Mouse (Mus musculus): ENCODE data around the gene Ppp4r4. TPM values are rescaled to one million over a fixed set of nuclear protein-coding genes. Genes with fewer than 3 reads are reported as not detected.
A peak's percentile ranks its signal among the peaks of the same experiment; 100 is the strongest.
"Not testable (repeated sequence)": the region's sequence is repeated elsewhere in the genome, so short reads cannot be mapped to it uniquely, and the experiment has no call there.

Ppp4r4 gene
- 2.2 and 3.5 TPM in 2 replicates for polyA plus RNA-seq (2015; fragmentation: Nextera tagmentation; extraction: Ambion mirVana)

- peak within 1 kb of the TSS; percentile 62 for H3K4me3 ChIP-seq (ENCODE audit: low read length)
- WGBS, result under 1% methylated on average over 47 of the region's 74 CpGs
- no peaks in the 10 kb centered on the region; the same call in 1 of the 2 replicates for H3K4me1 ChIP-seq (replicated peaks; ENCODE audit: control insufficient read depth, insufficient read depth, low read length)
- H3K27me3 ChIP-seq (ENCODE audit: control insufficient read depth, insufficient read depth, low read depth, low read length), result peaks cover 5% of the 10 kb centered on the region
- H3K4me2 ChIP-seq (ENCODE audit: low read depth, low read length), result peak within 1 kb of the TSS; percentile 85
- peak within 1 kb of the TSS; percentile 69 for H3K9ac ChIP-seq (ENCODE audit: low read length)
- peak; percentile 99 for ATAC-seq (ENCODE audit: low read depth)
- H3K36me3 ChIP-seq (ENCODE audit: control insufficient read depth, insufficient read depth, low read length), result no peaks in the 10 kb centered on the region
- H3K27ac ChIP-seq (ENCODE audit: low read length), result no peak within 1 kb of the TSS
- no peaks in the 10 kb centered on the region for H3K9me3 ChIP-seq (ENCODE audit: control insufficient read depth, low read length)
Observed at GRCm38 (mm10) chr12:103532020-103532648, at the start of gene Ppp4r4. TSS of gene Ppp4r4 (plus strand) at chr12:103532283.

- Histone ChIP-seq H3K4me2 (ENCODE audit: low read depth, low read length) (no peak overlapping the region), H3K9ac (ENCODE audit: low read length) (no peak overlapping the region), H3K4me3 (ENCODE audit: low read length) (no peak overlapping the region), H3K9me3 (ENCODE audit: control insufficient read depth, low read length) (no peaks in the 10 kb centered on the region), H3K4me1 (replicated peaks; ENCODE audit: control insufficient read depth, insufficient read depth, low read length) (no peaks in the 10 kb centered on the region), H3K27ac (ENCODE audit: low read length) (no peak overlapping the region), H3K27me3 (ENCODE audit: control insufficient read depth, insufficient read depth, low read depth, low read length) (no peaks in the 10 kb centered on the region), H3K36me3 (ENCODE audit: control insufficient read depth, insufficient read depth, low read length) (no peaks in the 10 kb centered on the region)
- WGBS, result 66% methylated on average over 2 of the region's 2 CpGs
- no peak for ATAC-seq (ENCODE audit: low read depth)
Observed at GRCm38 (mm10) chr12:103482781-103483180, 49.3 kb upstream of the Ppp4r4 start.

- not testable (repeated sequence) for H3K27ac ChIP-seq (ENCODE audit: low read length); H3K36me3 ChIP-seq (ENCODE audit: control insufficient read depth, insufficient read depth, low read length); H3K9ac ChIP-seq (ENCODE audit: low read length); H3K27me3 ChIP-seq (ENCODE audit: control insufficient read depth, insufficient read depth, low read depth, low read length); H3K4me1 ChIP-seq (replicated peaks; ENCODE audit: control insufficient read depth, insufficient read depth, low read length); H3K9me3 ChIP-seq (ENCODE audit: control insufficient read depth, low read length); H3K4me3 ChIP-seq (ENCODE audit: low read length); ATAC-seq (ENCODE audit: low read depth); H3K4me2 ChIP-seq (ENCODE audit: low read depth, low read length)
- 56% methylated on average over 9 of the region's 9 CpGs for WGBS
Observed at GRCm38 (mm10) chr12:103484200-103484972, 47.7 kb upstream of the Ppp4r4 start.

GRCm38 (mm10) chr12:103486726-103487125, 45.4 kb upstream of the Ppp4r4 start:
- H3K27ac ChIP-seq (ENCODE audit: low read length), result no peak overlapping the region
- no peak overlapping the region for H3K4me2 ChIP-seq (ENCODE audit: low read depth, low read length)
- H3K36me3 ChIP-seq (ENCODE audit: control insufficient read depth, insufficient read depth, low read length), result no peaks in the 10 kb centered on the region
- no peak overlapping the region for H3K4me3 ChIP-seq (ENCODE audit: low read length)
- H3K27me3 ChIP-seq (ENCODE audit: control insufficient read depth, insufficient read depth, low read depth, low read length), result no peaks in the 10 kb centered on the region
- H3K9me3 ChIP-seq (ENCODE audit: control insufficient read depth, low read length), result no peaks in the 10 kb centered on the region
- H3K4me1 ChIP-seq (replicated peaks; ENCODE audit: control insufficient read depth, insufficient read depth, low read length), result no peaks in the 10 kb centered on the region
- no peak overlapping the region for H3K9ac ChIP-seq (ENCODE audit: low read length)
- no peak for ATAC-seq (ENCODE audit: low read depth)
- WGBS, result 83% methylated on average over 1 of the region's 1 CpGs

GRCm38 (mm10) chr12:103487276-103487675, 44.8 kb upstream of the Ppp4r4 start:
- Histone ChIP-seq H3K9me3 (ENCODE audit: control insufficient read depth, low read length) (no peaks in the 10 kb centered on the region), H3K27me3 (ENCODE audit: control insufficient read depth, insufficient read depth, low read depth, low read length) (no peaks in the 10 kb centered on the region), H3K27ac (ENCODE audit: low read length) (no peak overlapping the region), H3K4me2 (ENCODE audit: low read depth, low read length) (no peak overlapping the region), H3K36me3 (ENCODE audit: control insufficient read depth, insufficient read depth, low read length) (no peaks in the 10 kb centered on the region), H3K4me1 (replicated peaks; ENCODE audit: control insufficient read depth, insufficient read depth, low read length) (no peaks in the 10 kb centered on the region), H3K9ac (ENCODE audit: low read length) (no peak overlapping the region), H3K4me3 (ENCODE audit: low read length) (no peak overlapping the region)
- 48% methylated on average over 4 of the region's 4 CpGs for WGBS
- ATAC-seq (ENCODE audit: low read depth), result no peak

GRCm38 (mm10) chr12:103487750-103488149, 44.3 kb upstream of the Ppp4r4 start:
- Histone ChIP-seq H3K36me3 (ENCODE audit: control insufficient read depth, insufficient read depth, low read length) (no peaks in the 10 kb centered on the region), H3K4me3 (ENCODE audit: low read length) (no peak overlapping the region), H3K9me3 (ENCODE audit: control insufficient read depth, low read length) (no peaks in the 10 kb centered on the region), H3K4me2 (ENCODE audit: low read depth, low read length) (no peak overlapping the region), H3K27ac (ENCODE audit: low read length) (no peak overlapping the region), H3K27me3 (ENCODE audit: control insufficient read depth, insufficient read depth, low read depth, low read length) (no peaks in the 10 kb centered on the region), H3K9ac (ENCODE audit: low read length) (no peak overlapping the region), H3K4me1 (replicated peaks; ENCODE audit: control insufficient read depth, insufficient read depth, low read length) (no peaks in the 10 kb centered on the region)
- WGBS, result 58% methylated on average over 2 of the region's 2 CpGs
- ATAC-seq (ENCODE audit: low read depth), result no peak

- no peak overlapping the region for H3K9ac ChIP-seq (ENCODE audit: low read length)
- no peak overlapping the region for H3K4me2 ChIP-seq (ENCODE audit: low read depth, low read length)
- no peak overlapping the region for H3K27ac ChIP-seq (ENCODE audit: low read length)
- 61% methylated on average over 3 of the region's 3 CpGs for WGBS
- H3K4me3 ChIP-seq (ENCODE audit: low read length), result no peak overlapping the region
- no peak for ATAC-seq (ENCODE audit: low read depth)
- no peaks in the 10 kb centered on the region for H3K36me3 ChIP-seq (ENCODE audit: control insufficient read depth, insufficient read depth, low read length)
- no peaks in the 10 kb centered on the region for H3K4me1 ChIP-seq (replicated peaks; ENCODE audit: control insufficient read depth, insufficient read depth, low read length)
- no peaks in the 10 kb centered on the region for H3K27me3 ChIP-seq (ENCODE audit: control insufficient read depth, insufficient read depth, low read depth, low read length)
- no peaks in the 10 kb centered on the region for H3K9me3 ChIP-seq (ENCODE audit: control insufficient read depth, low read length)
Observed at GRCm38 (mm10) chr12:103491091-103491730, 40.9 kb upstream of the Ppp4r4 start.

GRCm38 (mm10) chr12:103492767-103493166, 39.3 kb upstream of the Ppp4r4 start:
- H3K4me3 ChIP-seq (ENCODE audit: low read length), result no peak overlapping the region
- ATAC-seq (ENCODE audit: low read depth), result peak; percentile 36; the same call in 1 of the 2 replicates
- H3K36me3 ChIP-seq (ENCODE audit: control insufficient read depth, insufficient read depth, low read length), result no peaks in the 10 kb centered on the region
- no peak overlapping the region for H3K27ac ChIP-seq (ENCODE audit: low read length)
- H3K9me3 ChIP-seq (ENCODE audit: control insufficient read depth, low read length), result no peaks in the 10 kb centered on the region
- no peaks in the 10 kb centered on the region for H3K4me1 ChIP-seq (replicated peaks; ENCODE audit: control insufficient read depth, insufficient read depth, low read length)
- WGBS, result 29% methylated on average over 5 of the region's 5 CpGs
- H3K4me2 ChIP-seq (ENCODE audit: low read depth, low read length), result no peak overlapping the region
- no peak overlapping the region for H3K9ac ChIP-seq (ENCODE audit: low read length)
- no peaks in the 10 kb centered on the region for H3K27me3 ChIP-seq (ENCODE audit: control insufficient read depth, insufficient read depth, low read depth, low read length)

- Histone ChIP-seq H3K4me1 (replicated peaks; ENCODE audit: control insufficient read depth, insufficient read depth, low read length) (no peaks in the 10 kb centered on the region), H3K27ac (ENCODE audit: low read length) (no peak overlapping the region), H3K9me3 (ENCODE audit: control insufficient read depth, low read length) (no peaks in the 10 kb centered on the region), H3K36me3 (ENCODE audit: control insufficient read depth, insufficient read depth, low read length) (no peaks in the 10 kb centered on the region), H3K4me2 (ENCODE audit: low read depth, low read length) (no peak overlapping the region), H3K27me3 (ENCODE audit: control insufficient read depth, insufficient read depth, low read depth, low read length) (no peaks in the 10 kb centered on the region), H3K4me3 (ENCODE audit: low read length) (no peak overlapping the region), H3K9ac (ENCODE audit: low read length) (no peak overlapping the region)
- WGBS, result 16% methylated on average over 6 of the region's 6 CpGs
- ATAC-seq (ENCODE audit: low read depth), result no peak
Observed at GRCm38 (mm10) chr12:103494486-103494885, 37.6 kb upstream of the Ppp4r4 start.
